Mouse (Mus musculus): ENCODE measurements around the gene Pakap.
A peak's percentile ranks its signal among the peaks of the same experiment; 100 is the strongest.

Pakap gene

GRCm38 (mm10) chr4:57704575-57704974 lies 136.6 kb downstream of the Pakap start:
- no peak for DNase-seq (ENCODE audit: low read depth, low spot score)

GRCm38 (mm10) chr4:57715849-57716248 lies 147.9 kb downstream of the Pakap start:
- DNase-seq (ENCODE audit: low read depth, low spot score), result no peak

- DNase-seq (ENCODE audit: low read depth, low spot score), result no peak
These were observed 148.8 kb downstream of the Pakap start for GRCm38 (mm10) chr4:57716735-57717134.

GRCm38 (mm10) chr4:57717354-57717753 lies 149.4 kb downstream of the Pakap start, which contains the start of gene Akap2:
TSS of gene Akap2 (plus strand) at chr4:57717657.
- DNase-seq (ENCODE audit: low read depth, low spot score), result no peak

GRCm38 (mm10) chr4:57719370-57719769 lies 151.4 kb downstream of the Pakap start:
- DNase-seq (ENCODE audit: low read depth, low spot score), result peak; percentile 75

- DNase-seq (ENCODE audit: low read depth, low spot score), result peak; percentile 61
These were observed 152.9 kb downstream of the Pakap start for GRCm38 (mm10) chr4:57720869-57721361.

- no peak for DNase-seq (ENCODE audit: low read depth, low spot score)
These were observed 154.3 kb downstream of the Pakap start for GRCm38 (mm10) chr4:57722296-57722695.

- peak; percentile 67 for DNase-seq (ENCODE audit: low read depth, low spot score)
These were observed 155.7 kb downstream of the Pakap start for GRCm38 (mm10) chr4:57723659-57724058.

- DNase-seq (ENCODE audit: low read depth, low spot score), result no peak
These were observed 157.6 kb downstream of the Pakap start for GRCm38 (mm10) chr4:57725569-57725968.

- DNase-seq (ENCODE audit: low read depth, low spot score), result no peak
These were observed 160.7 kb downstream of the Pakap start for GRCm38 (mm10) chr4:57728611-57729183.

- no peak for DNase-seq (ENCODE audit: low read depth, low spot score)
These were observed 162.1 kb downstream of the Pakap start for GRCm38 (mm10) chr4:57730047-57730446.

GRCm38 (mm10) chr4:57730801-57731598 lies 163.0 kb downstream of the Pakap start:
- no peak for DNase-seq (ENCODE audit: low read depth, low spot score)

GRCm38 (mm10) chr4:57732351-57732750 lies 164.4 kb downstream of the Pakap start:
- DNase-seq (ENCODE audit: low read depth, low spot score), result no peak

- no peak for DNase-seq (ENCODE audit: low read depth, low spot score)
These were observed 165.5 kb downstream of the Pakap start for GRCm38 (mm10) chr4:57733445-57733844.

GRCm38 (mm10) chr4:57735426-57735825 lies 167.4 kb downstream of the Pakap start:
- no peak for DNase-seq (ENCODE audit: low read depth, low spot score)

GRCm38 (mm10) chr4:57738856-57739552 lies 171.0 kb downstream of the Pakap start:
- DNase-seq (ENCODE audit: low read depth, low spot score), result no peak

- no peak for DNase-seq (ENCODE audit: low read depth, low spot score)
These were observed 175.4 kb downstream of the Pakap start for GRCm38 (mm10) chr4:57743325-57743929.

- no peak for DNase-seq (ENCODE audit: low read depth, low spot score)
These were observed 182.7 kb downstream of the Pakap start for GRCm38 (mm10) chr4:57750651-57751050.

- DNase-seq (ENCODE audit: low read depth, low spot score), result no peak
These were observed 183.1 kb downstream of the Pakap start for GRCm38 (mm10) chr4:57751054-57751453.

- DNase-seq (ENCODE audit: low read depth, low spot score), result peak; percentile 38
These were observed 183.6 kb downstream of the Pakap start for GRCm38 (mm10) chr4:57751566-57751965.

GRCm38 (mm10) chr4:57755085-57755484 lies 187.1 kb downstream of the Pakap start:
- DNase-seq (ENCODE audit: low read depth, low spot score), result no peak

- DNase-seq (ENCODE audit: low read depth, low spot score), result peak; percentile 25
These were observed 190.0 kb downstream of the Pakap start for GRCm38 (mm10) chr4:57757997-57758396.

All from R1 (cell line).